Comparison of ENCODE assay signal across 8 mouse cellular contexts in genomic region chr3:89226900-89227299, GRCm38 (mm10). TPM values are rescaled to one million over a fixed set of nuclear protein-coding genes. Genes with fewer than 3 reads are reported as not detected.
DNase-seq lines count a peak whose midpoint lies in the region; ATAC-seq and TF ChIP-seq lines count a peak whose summit lies in the region.

TSS of gene Mtx1 (minus strand) at chr3:89227088.

- WGBS in cerebellum, adult 2 months, result 23% methylated on average over 21 of the region's 21 CpGs
- 1% methylated on average over 21 of the region's 21 CpGs for WGBS in forebrain, embryonic 11.5 days
- 6% methylated on average over 21 of the region's 21 CpGs for WGBS in limb, embryonic 15.5 days
- WGBS in stomach, embryonic 15.5 days, result 4% methylated on average over 20 of the region's 21 CpGs

- peak within 1 kb of the TSS; percentile 7; the same call in 1 of the 2 replicates for H3K4me2 ChIP-seq in CH12.LX (ENCODE audit: insufficient read depth, low read depth, poor library complexity, severe bottlenecking)
- H3K4me2 ChIP-seq in forebrain, embryonic 11.5 days (ENCODE audit: low read depth, low read length, severe bottlenecking), result peak within 1 kb of the TSS; percentile 95
- H3K4me2 ChIP-seq in limb, embryonic 15.5 days, result peak within 1 kb of the TSS; percentile 64
- H3K4me2 ChIP-seq in stomach, embryonic 15.5 days, result peak within 1 kb of the TSS; percentile 82

- no peak for TF ChIP-seq RAD21 in CH12.LX (IDR thresholded peaks at IDR 0.05; ENCODE audit: low read depth, low read length)

- H3K9me3 ChIP-seq in CH12.LX (replicated peaks; ENCODE audit: low read length), result no peaks in the 10 kb centered on the region
- no peaks in the 10 kb centered on the region for H3K9me3 ChIP-seq in forebrain, embryonic 11.5 days (ENCODE audit: control insufficient read depth, low read length)
- no peaks in the 10 kb centered on the region for H3K9me3 ChIP-seq in limb, embryonic 15.5 days
- no peaks in the 10 kb centered on the region for H3K9me3 ChIP-seq in stomach, embryonic 15.5 days

- ATAC-seq in forebrain, embryonic 11.5 days (replicated peaks; ENCODE audit: low FRiP score), result no peak
- ATAC-seq in hematopoietic stem cell, adult 5-6 weeks (replicated peaks in 1 of 2; ENCODE audit: insufficient read depth in 1 of 2, low FRiP score in 2 of 2, low TSS enrichment in 1 of 2, low read depth in 1 of 2, poor library complexity in 2 of 2, severe bottlenecking in 2 of 2), result no peak
- ATAC-seq in limb, embryonic 15.5 days (ENCODE audit: insufficient number of reproducible peaks, low FRiP score, low TSS enrichment, low read depth), result no peak
- ATAC-seq in stomach, embryonic 15.5 days (ENCODE audit: insufficient read depth, low FRiP score, low read depth), result peak; percentile 4; the same call in 1 of the 2 replicates

- no peaks in the 10 kb centered on the region for H3K79me2 ChIP-seq in CH12.LX (replicated peaks; ENCODE audit: control insufficient read depth, extremely low read depth, insufficient read depth, poor library complexity, severe bottlenecking)

- in situ Hi-C loops in CH12.LX (cut with MboI; ENCODE audit: low pct_ligation_motif_present, low pct_unique_long_range_greater_than_20kb, low sequenced_read_pairs), result no loop called here

- no peak for TF ChIP-seq EP300 in CH12.LX (IDR thresholded peaks at IDR 0.05; ENCODE audit: low read length)

- H3K4me3 ChIP-seq in cerebellum, adult 2 months (replicated peaks; ENCODE audit: insufficient read depth, low read depth, low read length), result peak within 1 kb of the TSS; percentile 38
- no peak within 1 kb of the TSS for H3K4me3 ChIP-seq in CH12.LX (replicated peaks in 1 of 3; ENCODE audit: low read depth in 2 of 3, low read length in 2 of 3, poor library complexity in 1 of 3)
- peak within 1 kb of the TSS; percentile 97 for H3K4me3 ChIP-seq in forebrain, embryonic 11.5 days (ENCODE audit: low read depth, low read length)
- H3K4me3 ChIP-seq in limb, embryonic 15.5 days, result peak within 1 kb of the TSS; percentile 43
- peak within 1 kb of the TSS; percentile 46 for H3K4me3 ChIP-seq in stomach, embryonic 15.5 days (replicated peaks)

- dilution Hi-C loops in CH12.LX (cut with MboI; ENCODE audit: extremely low pct_ligation_motif_present, extremely low pct_unique_long_range_greater_than_20kb, low sequenced_read_pairs), result no loop called here

- peaks cover 0 to 21% of the 10 kb centered on the region in 2 experiments for H3K36me3 ChIP-seq in CH12.LX (replicated peaks in 1 of 2; ENCODE audit: control insufficient read depth in 1 of 2, insufficient read depth in 1 of 2, low read length in 1 of 2)
- H3K36me3 ChIP-seq in forebrain, embryonic 11.5 days (ENCODE audit: control insufficient read depth, insufficient read depth, low read length), result peaks cover 3% of the 10 kb centered on the region; the same call in 1 of the 2 replicates
- H3K36me3 ChIP-seq in limb, embryonic 15.5 days, result peaks cover 29% of the 10 kb centered on the region
- no peaks in the 10 kb centered on the region for H3K36me3 ChIP-seq in stomach, embryonic 15.5 days

- 0 out of 2 replicates have a peak within 1 kb of the TSS, but pooled peaks have one; percentile 19 for H3K27ac ChIP-seq in cerebellum, adult 2 months (ENCODE audit: insufficient read depth, low read length)
- no peak within 1 kb of the TSS for H3K27ac ChIP-seq in CH12.LX (ENCODE audit: insufficient read depth, low read depth)
- H3K27ac ChIP-seq in forebrain, embryonic 11.5 days (ENCODE audit: low read depth, low read length), result peak within 1 kb of the TSS; percentile 98
- peak within 1 kb of the TSS; percentile 78 for H3K27ac ChIP-seq in limb, embryonic 15.5 days
- peak within 1 kb of the TSS; percentile 60 for H3K27ac ChIP-seq in stomach, embryonic 15.5 days

- TF ChIP-seq CTCF in cerebellum, adult 2 months (IDR thresholded peaks at IDR 0.05; ENCODE audit: borderline replicate concordance, insufficient read depth, low read depth, low read length), result no peak
- TF ChIP-seq CTCF in CH12.LX (conservative IDR thresholded peaks at IDR 0.05 in 1 of 2, IDR thresholded peaks at IDR 0.05 in 1 of 2; ENCODE audit: low read depth in 2 of 2, low read length in 2 of 2), result no peak

- no peaks in the 10 kb centered on the region for H3K27me3 ChIP-seq in cerebellum, adult 2 months (ENCODE audit: control insufficient read depth, insufficient read depth, low read length)
- no peaks in the 10 kb centered on the region for H3K27me3 ChIP-seq in CH12.LX (replicated peaks)
- no peaks in the 10 kb centered on the region for H3K27me3 ChIP-seq in forebrain, embryonic 11.5 days (ENCODE audit: control insufficient read depth, insufficient read depth, low read length)
- H3K27me3 ChIP-seq in limb, embryonic 15.5 days, result no peaks in the 10 kb centered on the region
- no peaks in the 10 kb centered on the region for H3K27me3 ChIP-seq in stomach, embryonic 15.5 days (replicated peaks)

- H3K4me1 ChIP-seq in cerebellum, adult 2 months (ENCODE audit: control insufficient read depth, insufficient read depth, low read length), result peaks cover 4% of the 10 kb centered on the region
- H3K4me1 ChIP-seq in CH12.LX (ENCODE audit: control insufficient read depth in 1 of 2, insufficient read depth in 2 of 2), result peaks cover 8 to 27% of the 10 kb centered on the region in 2 experiments
- peaks cover 25% of the 10 kb centered on the region for H3K4me1 ChIP-seq in forebrain, embryonic 11.5 days (replicated peaks; ENCODE audit: control insufficient read depth, insufficient read depth, low read length)
- peaks cover 33% of the 10 kb centered on the region for H3K4me1 ChIP-seq in limb, embryonic 15.5 days
- H3K4me1 ChIP-seq in stomach, embryonic 15.5 days, result peaks cover 27% of the 10 kb centered on the region

- no peak for TF ChIP-seq POLR2A in cerebellum, adult 2 months (IDR thresholded peaks at IDR 0.05; ENCODE audit: borderline replicate concordance, insufficient read depth, low read length)
- TF ChIP-seq POLR2A in CH12.LX (IDR thresholded peaks at IDR 0.05; ENCODE audit: low read depth, low read length), result no peak

- no peak for DNase-seq in cerebellum, adult 2 months
- no peak for DNase-seq in cerebellum, adult 11-12 months
- no peak for DNase-seq in CH12.LX (ENCODE audit: extremely low read depth)
- no peak for DNase-seq in forebrain, embryonic 11.5 days (ENCODE audit: low spot score)
- DNase-seq in thymus, postnatal 36 days, result no peak

- H3K9ac ChIP-seq in CH12.LX (ENCODE audit: insufficient read depth, low read depth), result no peak within 1 kb of the TSS
- peak within 1 kb of the TSS; percentile 74 for H3K9ac ChIP-seq in forebrain, embryonic 11.5 days (ENCODE audit: low read length)
- peak within 1 kb of the TSS; percentile 23; the same call in 1 of the 2 replicates for H3K9ac ChIP-seq in limb, embryonic 15.5 days
- no peak within 1 kb of the TSS for H3K9ac ChIP-seq in stomach, embryonic 15.5 days

TF ChIP-seq in CH12.LX, 34 proteins besides CTCF, POLR2A, EP300 and RAD21:
- TF ChIP-seq CHD2 (IDR thresholded peaks at IDR 0.05; ENCODE audit: low read length), result no peak
- TF ChIP-seq MAZ (IDR thresholded peaks at IDR 0.05; ENCODE audit: low read depth, low read length), result no peak
- no peak for TF ChIP-seq USF2 (conservative IDR thresholded peaks at IDR 0.05; ENCODE audit: low read depth, low read length)
- no peak for TF ChIP-seq NELFE (IDR thresholded peaks at IDR 0.05; ENCODE audit: low read depth, low read length)
- no peak for TF ChIP-seq CHD1 (IDR thresholded peaks at IDR 0.05; ENCODE audit: low read depth, low read length)
- TF ChIP-seq MYC (IDR thresholded peaks at IDR 0.05; ENCODE audit: low read depth, low read length), result no peak
- no peak for TF ChIP-seq ZMIZ1 (IDR thresholded peaks at IDR 0.05; ENCODE audit: low read depth, low read length)
- no peak for TF ChIP-seq ZNF384 (IDR thresholded peaks at IDR 0.05; ENCODE audit: low read depth, low read length)
- no peak for TF ChIP-seq ZKSCAN1 (IDR thresholded peaks at IDR 0.05; ENCODE audit: borderline replicate concordance, low read depth, low read length)

RNA-seq across cellular contexts. Expression of gene Mtx1, which starts in this region (rescaled TPM):
- 153 and 167 TPM in 2 replicates for polyA plus RNA-seq in cerebellum, adult 2 months (2012; rRNA removed)
- total RNA-seq in CH12.LX (2012; rRNA removed) (205 and 222 TPM in 2 replicates), CH12.LX (2014; rRNA removed) (256 and 299 TPM in 2 replicates)
- 159 and 162 TPM in 2 replicates for polyA plus RNA-seq in CH12.LX (2012; ENCODE audit: insufficient read length, low read depth)
- 194 and 213 TPM in 2 replicates for polyA plus RNA-seq in forebrain, embryonic 11.5 days (2014; fragmentation: Nextera tagmentation; extraction: Ambion mirVana)
- total RNA-seq in hematopoietic stem cell, adult 5-6 weeks (2017), result 52.1 and 81.3 TPM in 2 replicates
- polyA plus RNA-seq in limb, embryonic 15.5 days (2015; fragmentation: Nextera tagmentation; extraction: Ambion mirVana), result 156 and 180 TPM in 2 replicates
- 197 and 199 TPM in 2 replicates for polyA plus RNA-seq in stomach, embryonic 15.5 days (2015; fragmentation: Nextera tagmentation; extraction: Ambion mirVana)

Comparison
In these comparisons a context has a peak if more than half of its experiments do, and no peak if none do; other contexts are left out.
1. H3K4me3 ChIP-seq: peak in cerebellum, adult 2 months (single experiment), forebrain, embryonic 11.5 days (single experiment), limb, embryonic 15.5 days (single experiment) and stomach, embryonic 15.5 days (single experiment); none in CH12.LX (0 of 3).
2. H3K4me2 ChIP-seq: peak in every context shown above with its lines; median percentile 95 in forebrain, embryonic 11.5 days; 82 in stomach, embryonic 15.5 days; 64 in limb, embryonic 15.5 days; 7 in CH12.LX.
3. H3K9ac ChIP-seq: peak in forebrain, embryonic 11.5 days (single experiment) and limb, embryonic 15.5 days (single experiment); none in CH12.LX (single experiment) and stomach, embryonic 15.5 days (single experiment).